Mouse (Mus musculus) liver, embryonic 16.5 days (tissue): Measurements from ENCODE around the gene Mpv17l2. TPM values are rescaled to one million over a fixed set of nuclear protein-coding genes. Genes with fewer than 3 reads are reported as not detected.
A peak's percentile ranks its signal among the peaks of the same experiment; 100 is the strongest.

Experiments
- ATAC-seq: fragments of 200-750 bp; cut with Nextera tagmentation; 2 replicates; pipeline ENCODE4 v1.8.0; 2017; ENCODE audit warnings: low read depth, mild to moderate bottlenecking, moderate number of reproducible peaks, moderate library complexity
- H3K27ac ChIP-seq: fragments of 300-500 bp; sonication (generic); 2 replicates; pipeline ENCODE4 v1.5.1; 2014; ENCODE audit warnings: mild to moderate bottlenecking, low read length
- H3K27me3 ChIP-seq: fragments of 300-500 bp; sonication (generic); 2 replicates; pipeline ENCODE4 v1.6.1; 2014; ENCODE audit warnings: low read depth, low read length, mixed read lengths; ENCODE audit not compliant: control insufficient read depth, insufficient read depth
- H3K36me3 ChIP-seq: fragments of 300-500 bp; sonication (generic); 2 replicates; pipeline ENCODE4 v1.6.1; 2014; ENCODE audit warnings: mild to moderate bottlenecking; ENCODE audit not compliant: control insufficient read depth, insufficient read depth
- H3K4me1 ChIP-seq: fragments of 300-500 bp; sonication (generic); 2 replicates; pipeline ENCODE4 v1.6.1; 2014; ENCODE audit warnings: low read depth, low read length, mixed read lengths; ENCODE audit not compliant: control insufficient read depth
- H3K4me2 ChIP-seq: fragments of 300-500 bp; sonication (generic); 2 replicates; pipeline ENCODE4 v1.6.1; 2014; ENCODE audit warnings: low read depth, low read length, mixed read lengths
- H3K4me3 ChIP-seq: fragments of 300-500 bp; sonication (generic); 2 replicates; pipeline ENCODE4 v1.5.1; 2014; ENCODE audit warnings: low read depth, mild to moderate bottlenecking, low read length
- H3K9ac ChIP-seq: fragments of 300-500 bp; sonication (generic); 2 replicates; pipeline ENCODE4 v1.6.1; 2014; ENCODE audit warnings: low read depth, low read length
- H3K9me3 ChIP-seq: fragments of 300-500 bp; sonication (generic); replicated peaks from 2 replicates; pipeline ENCODE4 v1.6.1; 2016; ENCODE audit warnings: low read length; ENCODE audit not compliant: control insufficient read depth
- WGBS: fragments of 180-500 bp; shearing (Covaris S2); extraction: QIAGEN DNeasy Blood & Tissue Kit; methylation state at CpG from one replicate; pipeline ENCODE4 v1.1.7; 2014; ENCODE audit not compliant: insufficient replicate concordance; 5-methylcytosine and 5-hydroxymethylcytosine counted together
- polyA plus RNA-seq: library from polyadenylated mRNA; unstranded; fragments of >200 nt; fragmentation: Nextera tagmentation; extraction: Ambion mirVana; gene quantifications from 2 replicates; pipeline ENCODE4 v1.2.1, GENCODE M21; 2015

The Mpv17l2 gene
- polyA plus RNA-seq, 1 experiment from 2014 or later, result 32.1 TPM

GRCm38 (mm10) chr8:70792700-70793099, 32.0 kb upstream of the Mpv17l2 start:
- H3K9me3 ChIP-seq, result no peaks in the 10 kb centered on the region
- ATAC-seq, result peak; percentile 0
- H3K27me3 ChIP-seq, result peaks cover 6% of the 10 kb centered on the region
- H3K27ac ChIP-seq, result 0 out of 2 replicates have a peak overlapping the region, but pooled peaks have one; percentile 41
- peak overlapping the region; percentile 85 for H3K4me2 ChIP-seq
- 1% methylated on average over 20 of the region's 20 CpGs for WGBS
- H3K36me3 ChIP-seq, result peaks cover 5% of the 10 kb centered on the region
- peaks cover 57% of the 10 kb centered on the region for H3K4me1 ChIP-seq
- H3K4me3 ChIP-seq, result peak overlapping the region; percentile 74
- H3K9ac ChIP-seq, result no peak overlapping the region; the same call in 1 of the 2 replicates

DNA sequence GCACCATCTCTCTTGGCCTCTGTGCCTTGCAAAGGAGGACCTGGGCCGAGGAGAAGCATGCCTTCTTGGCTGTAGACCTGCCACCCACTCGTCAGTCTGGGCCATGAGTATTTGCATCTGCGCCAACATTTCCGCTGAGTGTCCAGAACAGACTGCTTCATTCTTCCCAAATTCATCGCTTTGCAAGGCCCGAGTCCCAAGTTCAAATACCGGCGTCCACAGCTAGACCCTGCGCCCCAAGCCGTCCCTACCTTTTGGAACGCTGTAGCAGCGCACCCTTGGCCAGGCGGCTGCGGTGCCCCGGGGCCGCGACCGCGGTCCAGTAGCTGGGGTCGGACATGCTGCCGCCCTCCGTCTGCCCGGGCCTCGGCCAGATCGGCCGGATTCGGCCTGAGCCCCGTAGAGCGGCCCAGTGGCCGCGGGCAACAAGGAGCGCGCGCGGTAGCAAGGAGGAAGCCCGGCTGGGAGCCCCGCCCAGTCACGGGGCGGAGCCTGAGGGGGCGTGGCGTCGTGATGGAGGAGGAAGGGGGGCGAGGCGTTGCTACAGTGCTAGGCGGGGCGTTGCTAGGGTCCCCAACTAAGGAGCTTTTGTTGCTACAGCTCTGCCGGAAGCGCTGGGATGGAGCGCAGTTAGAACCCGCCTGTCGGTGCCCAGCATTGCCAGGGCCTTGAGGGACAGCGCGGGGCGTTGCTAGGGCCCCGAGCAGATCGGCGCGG, 31.4 kb upstream of the Mpv17l2 start:
- Histone ChIP-seq H3K9me3 (no peaks in the 10 kb centered on the region), H3K4me1 (peaks cover 52% of the 10 kb centered on the region), H3K27me3 (peaks cover 3% of the 10 kb centered on the region), H3K36me3 (peaks cover 9% of the 10 kb centered on the region), H3K4me3 (peak overlapping the region; percentile 74), H3K27ac (peak overlapping the region; percentile 49), H3K9ac (peak overlapping the region; percentile 81), H3K4me2 (peak overlapping the region; percentile 85)
- ATAC-seq, result peak; percentile 49
- WGBS, result 1% methylated on average over 58 of the region's 58 CpGs

GRCm38 (mm10) chr8:70791294-70791701, 30.6 kb upstream of the Mpv17l2 start:
- peak overlapping the region; percentile 49 for H3K27ac ChIP-seq
- H3K36me3 ChIP-seq, result peaks cover 13% of the 10 kb centered on the region
- H3K9ac ChIP-seq, result peak overlapping the region; percentile 81
- peak overlapping the region; percentile 74 for H3K4me3 ChIP-seq
- H3K27me3 ChIP-seq, result peaks cover 3% of the 10 kb centered on the region
- peaks cover 44% of the 10 kb centered on the region for H3K4me1 ChIP-seq
- peak overlapping the region; percentile 85 for H3K4me2 ChIP-seq
- ATAC-seq, result no peak
- WGBS, result 10% methylated on average over 7 of the region's 7 CpGs
- H3K9me3 ChIP-seq, result no peaks in the 10 kb centered on the region

- peaks cover 3% of the 10 kb centered on the region for H3K27me3 ChIP-seq
- peaks cover 17% of the 10 kb centered on the region for H3K36me3 ChIP-seq
- no peak for ATAC-seq
- no peak overlapping the region for H3K27ac ChIP-seq
- H3K4me1 ChIP-seq, result peaks cover 46% of the 10 kb centered on the region
- 50% methylated on average over 8 of the region's 8 CpGs for WGBS
- peak overlapping the region; percentile 85 for H3K4me2 ChIP-seq
- H3K9ac ChIP-seq, result peak overlapping the region; percentile 81
- no peaks in the 10 kb centered on the region for H3K9me3 ChIP-seq
- H3K4me3 ChIP-seq, result peak overlapping the region; percentile 74
Measured at GRCm38 (mm10) chr8:70790846-70791245, 30.1 kb upstream of the Mpv17l2 start.

DNA sequence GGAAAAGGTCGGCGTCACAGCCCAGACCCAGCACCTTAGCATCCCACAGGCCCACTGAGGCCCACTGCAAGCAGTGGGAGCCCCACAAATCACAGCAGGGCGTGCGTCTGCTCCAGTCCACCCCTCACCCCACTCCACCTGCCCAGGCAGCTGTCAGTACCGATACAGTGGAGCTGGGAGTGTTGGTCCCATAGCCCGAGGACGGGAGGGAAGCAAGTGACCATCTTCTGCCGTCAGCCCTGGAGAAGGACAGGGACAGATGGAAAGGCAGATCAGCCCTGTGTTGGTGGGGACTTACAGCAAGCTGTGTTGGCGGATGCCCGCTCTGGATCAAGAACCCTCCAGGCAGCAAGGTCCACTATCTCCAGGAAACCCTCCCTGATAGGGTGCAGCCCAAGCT, 28.3 kb upstream of the Mpv17l2 start:
- no peaks in the 10 kb centered on the region for H3K9me3 ChIP-seq
- no peak overlapping the region for H3K9ac ChIP-seq

GRCm38 (mm10) chr8:70787941-70788667, 27.4 kb upstream of the Mpv17l2 start:
- 58% methylated on average over 30 of the region's 30 CpGs for WGBS
- peaks cover 29% of the 10 kb centered on the region for H3K36me3 ChIP-seq
- H3K9ac ChIP-seq, result no peak overlapping the region
- no peak overlapping the region for H3K4me3 ChIP-seq
- H3K27me3 ChIP-seq, result no peaks in the 10 kb centered on the region
- H3K4me1 ChIP-seq, result peaks cover 44% of the 10 kb centered on the region
- H3K4me2 ChIP-seq, result no peak overlapping the region
- H3K9me3 ChIP-seq, result no peaks in the 10 kb centered on the region
- H3K27ac ChIP-seq, result no peak overlapping the region
- no peak for ATAC-seq

More for the DNA sequence above, 28.3 kb upstream of the Mpv17l2 start:
- Histone ChIP-seq H3K4me3 (no peak overlapping the region), H3K4me1 (peaks cover 48% of the 10 kb centered on the region), H3K27ac (no peak overlapping the region), H3K4me2 (no peak overlapping the region), H3K27me3 (no peaks in the 10 kb centered on the region), H3K36me3 (peaks cover 23% of the 10 kb centered on the region)
- WGBS, result 82% methylated on average over 10 of the region's 10 CpGs
- no peak for ATAC-seq

DNA sequence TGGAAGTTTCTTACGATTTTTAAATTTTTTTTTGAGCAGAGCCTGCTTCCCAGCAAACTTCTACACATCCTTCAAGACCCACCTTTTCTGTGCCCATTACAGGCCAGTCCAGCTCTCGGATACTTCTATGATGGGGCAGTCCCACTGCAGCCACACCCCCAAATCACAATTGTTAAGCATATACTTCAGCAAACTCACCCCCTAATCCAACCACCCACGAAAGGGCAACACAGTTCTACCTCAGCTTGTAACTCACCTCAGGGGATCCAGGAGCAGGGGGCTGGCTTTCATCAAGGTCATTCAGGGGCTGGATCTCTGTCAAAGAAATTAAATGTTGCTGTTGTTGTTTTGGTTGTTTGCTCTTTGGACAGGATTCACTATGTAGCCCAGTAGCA, 26.3 kb upstream of the Mpv17l2 start:
- no peaks in the 10 kb centered on the region for H3K27me3 ChIP-seq
- no peak overlapping the region for H3K4me2 ChIP-seq
- H3K27ac ChIP-seq, result no peak overlapping the region
- WGBS, result 78% methylated on average over 3 of the region's 3 CpGs
- H3K4me3 ChIP-seq, result no peak overlapping the region
- H3K4me1 ChIP-seq, result peaks cover 33% of the 10 kb centered on the region
- H3K9me3 ChIP-seq, result no peaks in the 10 kb centered on the region
- no peak overlapping the region for H3K9ac ChIP-seq
- no peak for ATAC-seq
- peaks cover 31% of the 10 kb centered on the region for H3K36me3 ChIP-seq

DNA sequence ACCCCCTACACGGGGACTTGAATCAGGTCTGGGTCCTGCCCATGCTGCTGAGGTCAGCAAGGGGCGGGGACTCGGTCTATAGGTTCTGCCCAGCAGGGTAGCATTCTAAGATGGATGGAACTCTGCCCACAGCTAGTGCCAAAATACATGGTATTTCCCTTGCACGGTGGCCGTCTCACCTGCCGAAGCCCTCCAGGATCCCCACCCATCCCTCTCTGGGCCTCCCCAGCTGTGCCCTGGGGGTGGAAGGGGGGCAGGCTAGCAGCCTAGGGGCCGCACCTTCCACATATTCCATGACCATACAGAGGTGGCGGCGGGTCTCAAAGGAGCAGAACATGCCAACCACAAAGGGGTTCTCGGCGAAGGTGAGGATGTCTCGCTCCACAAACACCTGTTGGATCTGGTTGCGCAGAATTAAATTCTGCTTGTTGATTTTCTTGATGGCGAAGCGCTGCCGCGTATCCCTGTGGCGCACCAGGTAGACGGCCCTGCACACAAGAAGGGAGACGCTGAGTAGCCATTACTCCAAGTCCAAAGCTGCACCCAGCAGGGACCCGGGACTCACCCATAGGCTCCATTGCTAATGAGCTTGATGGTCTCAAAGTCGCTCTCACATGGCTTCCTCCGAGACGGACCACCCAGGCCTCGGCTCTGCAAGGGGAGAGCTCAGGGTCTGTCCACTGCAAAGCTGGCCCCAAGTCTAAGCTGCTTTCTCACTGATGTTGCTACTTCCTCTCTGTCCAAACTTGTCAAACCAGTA, 25.7 kb upstream of the Mpv17l2 start:
- no peak overlapping the region for H3K4me2 ChIP-seq
- no peaks in the 10 kb centered on the region for H3K27me3 ChIP-seq
- H3K4me3 ChIP-seq, result no peak overlapping the region
- peaks cover 28% of the 10 kb centered on the region for H3K4me1 ChIP-seq
- no peak overlapping the region for H3K27ac ChIP-seq
- 85% methylated on average over 25 of the region's 25 CpGs for WGBS
- H3K9ac ChIP-seq, result no peak overlapping the region
- peaks cover 35% of the 10 kb centered on the region for H3K36me3 ChIP-seq
- H3K9me3 ChIP-seq, result no peaks in the 10 kb centered on the region
- no peak for ATAC-seq
